In genomic region chr1:184762941-184763340, GRCm38 (mm10) we compare ENCODE assay signal across 31 mouse cellular contexts. TPM values are rescaled to one million over a fixed set of nuclear protein-coding genes. Genes with fewer than 3 reads are reported as not detected.
DNase-seq lines count a peak whose midpoint lies in the region; ATAC-seq and TF ChIP-seq lines count a peak whose summit lies in the region.
"Had no signal": no experiment of that assay in that cellular context is flagged by ENCODE, and none has a peak within 500 bp of the region (broad histone marks: within the 10 kb centered on the region; RNA-seq: fewer than 3 reads in every experiment).

No protein-coding gene starts in this region.

- no peak overlapping the region for H3K27ac ChIP-seq in limb, embryonic 14.5 days (replicated peaks; ENCODE audit: low read depth, low read length)
- no peak overlapping the region for H3K27ac ChIP-seq in limb, embryonic 10.5 days
- H3K27ac ChIP-seq: embryonic facial prominence, embryonic 12.5 days; embryonic facial prominence, embryonic 15.5 days; forebrain, embryonic 10.5 days; forebrain, embryonic 13.5 days; heart, embryonic 13.5 days; hindbrain, embryonic 14.5 days; hindbrain, postnatal 0 days had no signal

- peak; percentile 59 for DNase-seq in adrenal gland, postnatal 14 days
- no peak for DNase-seq in adrenal gland, postnatal 25 days
- peak; percentile 55 for DNase-seq in limb, embryonic 14.5 days (ENCODE audit: low spot score)
- DNase-seq in limb, embryonic 10.5 days (ENCODE audit: low spot score): no peak
- DNase-seq in gonadal fat pad, adult 2 months (ENCODE audit: low read depth): peak; percentile 91
- DNase-seq in lung, postnatal 4 days: no peak
- DNase-seq in ovary, postnatal 36 days (ENCODE audit: low spot score): no peak
- DNase-seq: adrenal gland, adult 2 months; B cell, adult 2 months; cerebellum, adult 18-20 months; cerebellum, adult 9-10 months; cerebellum, postnatal 25 days; gastrocnemius, postnatal 10 days; gastrocnemius, postnatal 36 days; heart, adult 18-20 months; heart, postnatal 14 days; heart, postnatal 4 days had no signal

- TF ChIP-seq POLR2A in limb, embryonic 14.5 days (IDR thresholded peaks at IDR 0.05; ENCODE audit: borderline replicate concordance, extremely low read depth, insufficient read depth, insufficient read length): no peak

- WGBS in limb, embryonic 14.5 days: 46% methylated on average over 5 of the region's 5 CpGs
- 82% methylated on average over 5 of the region's 5 CpGs for WGBS in limb, embryonic 10.5 days

- no peak overlapping the region for H3K4me3 ChIP-seq in limb, embryonic 14.5 days (replicated peaks; ENCODE audit: low read length)
- no peak overlapping the region for H3K4me3 ChIP-seq in limb, embryonic 10.5 days
- H3K4me3 ChIP-seq: embryonic facial prominence, embryonic 12.5 days; embryonic facial prominence, embryonic 15.5 days; forebrain, embryonic 10.5 days; forebrain, embryonic 13.5 days; heart, embryonic 13.5 days had no signal

- H3K9me3 ChIP-seq in limb, embryonic 14.5 days (ENCODE audit: control insufficient read depth, low read length): no peaks in the 10 kb centered on the region
- no peaks in the 10 kb centered on the region for H3K9me3 ChIP-seq in limb, embryonic 10.5 days (replicated peaks)
- H3K9me3 ChIP-seq: embryonic facial prominence, embryonic 12.5 days; embryonic facial prominence, embryonic 15.5 days; forebrain, embryonic 10.5 days; forebrain, embryonic 13.5 days; G1E; heart, embryonic 13.5 days had no signal

- H3K9ac ChIP-seq in limb, embryonic 14.5 days (ENCODE audit: low read depth, low read length, severe bottlenecking): no peak overlapping the region
- H3K9ac ChIP-seq: embryonic facial prominence, embryonic 12.5 days; embryonic facial prominence, embryonic 15.5 days; forebrain, embryonic 13.5 days; heart, embryonic 13.5 days; hindbrain, embryonic 14.5 days had no signal

- ATAC-seq in limb, embryonic 14.5 days (ENCODE audit: low FRiP score, low read depth): peak; percentile 37; the same call in 1 of the 2 replicates
- ATAC-seq: forebrain, embryonic 13.5 days; forebrain, embryonic 16.5 days; hindbrain, postnatal 0 days; inflammation-experienced regulatory T-cells, adult 6 months; intestine, embryonic 16.5 days; Patski had no signal

- H3K27me3 ChIP-seq in limb, embryonic 14.5 days (ENCODE audit: control insufficient read depth, insufficient read depth, low read length): no peaks in the 10 kb centered on the region
- H3K27me3 ChIP-seq in limb, embryonic 10.5 days (ENCODE audit: low read depth, poor library complexity, severe bottlenecking): no peaks in the 10 kb centered on the region
- H3K27me3 ChIP-seq: CH12.LX; embryonic facial prominence, embryonic 12.5 days; embryonic facial prominence, embryonic 15.5 days; forebrain, embryonic 13.5 days; heart, embryonic 13.5 days had no signal

- H3K4me1 ChIP-seq in limb, embryonic 14.5 days (ENCODE audit: control insufficient read depth, insufficient read depth, low read length): peaks cover 7% of the 10 kb centered on the region; the same call in 1 of the 2 replicates
- no peaks in the 10 kb centered on the region for H3K4me1 ChIP-seq in limb, embryonic 10.5 days
- H3K4me1 ChIP-seq: embryonic facial prominence, embryonic 12.5 days; embryonic facial prominence, embryonic 15.5 days; forebrain, embryonic 10.5 days; forebrain, embryonic 13.5 days; heart, embryonic 13.5 days had no signal

- H3K4me2 ChIP-seq in limb, embryonic 14.5 days (replicated peaks; ENCODE audit: low read depth, low read length, severe bottlenecking): no peak overlapping the region
- H3K4me2 ChIP-seq: embryonic facial prominence, embryonic 12.5 days; embryonic facial prominence, embryonic 15.5 days; forebrain, embryonic 13.5 days; heart, embryonic 13.5 days; hindbrain, embryonic 14.5 days had no signal

- H3K36me3 ChIP-seq in limb, embryonic 14.5 days (ENCODE audit: control insufficient read depth, insufficient read depth, low read length): no peaks in the 10 kb centered on the region
- H3K36me3 ChIP-seq in limb, embryonic 10.5 days: no peaks in the 10 kb centered on the region
- H3K36me3 ChIP-seq: embryonic facial prominence, embryonic 12.5 days; embryonic facial prominence, embryonic 15.5 days; forebrain, embryonic 10.5 days; G1E; heart, embryonic 13.5 days had no signal

RNA-seq across cellular contexts. Expression of gene Hlx, which starts 30.5 kb away (rescaled TPM):
- 35.5 and 39.5 TPM in 2 replicates for total RNA-seq in adrenal gland, postnatal 14 days (2021)
- total RNA-seq in adrenal gland, postnatal 25 days (2021): 10.6 and 12.8 TPM in 2 replicates
- 16.2 and 24.4 TPM in 2 replicates for polyA plus RNA-seq in limb, embryonic 14.5 days (2012; rRNA removed)
- polyA plus RNA-seq in limb, embryonic 14.5 days (2014; fragmentation: Nextera tagmentation; extraction: Ambion mirVana): 21.8 and 23.7 TPM in 2 replicates
- 7.2 and 9.5 TPM in 2 replicates for polyA plus RNA-seq in limb, embryonic 10.5 days (2016; fragmentation: Nextera tagmentation; extraction: Ambion mirVana)
- polyA plus RNA-seq in gonadal fat pad, adult 2 months (2012; rRNA removed): 9.1 and 9.2 TPM in 2 replicates
- polyA plus RNA-seq: inflammation-experienced regulatory T-cells, adult 6 months had no signal

RNA-seq across cellular contexts. Expression of gene Marc1, which starts 48.2 kb away (rescaled TPM):
- total RNA-seq in adrenal gland, postnatal 14 days (2021): 1.5 and 30.7 TPM in 2 replicates
- 1.4 and 4.4 TPM in 2 replicates for total RNA-seq in adrenal gland, postnatal 25 days (2021)
- polyA plus RNA-seq in limb, embryonic 14.5 days (2012; rRNA removed): 0.13 and 0.15 TPM in 2 replicates
- polyA plus RNA-seq in limb, embryonic 14.5 days (2014; fragmentation: Nextera tagmentation; extraction: Ambion mirVana): 0.11 TPM in 1 of 2 replicates, not detected in the other
- 0.15 and 0.24 TPM in 2 replicates for polyA plus RNA-seq in limb, embryonic 10.5 days (2016; fragmentation: Nextera tagmentation; extraction: Ambion mirVana)
- polyA plus RNA-seq in gonadal fat pad, adult 2 months (2012; rRNA removed): 7.9 and 38.4 TPM in 2 replicates
- total RNA-seq: CH12.LX; common myeloid progenitor, adult 5-6 weeks; G1E; heart, postnatal 14 days had no signal
- polyA plus RNA-seq: embryonic facial prominence, embryonic 12.5 days; forebrain, embryonic 10.5 days; forebrain, embryonic 16.5 days; G1E; heart, embryonic 13.5 days; inflammation-experienced regulatory T-cells, adult 6 months; Patski had no signal

Comparison
In these comparisons a context has a peak if more than half of its experiments do, and no peak if none do; other contexts are left out.
1. DNase-seq: peak in adrenal gland, postnatal 14 days (single experiment), limb, embryonic 14.5 days (single experiment) and gonadal fat pad, adult 2 months (single experiment); none in adrenal gland, postnatal 25 days (single experiment), limb, embryonic 10.5 days (single experiment), lung, postnatal 4 days (0 of 2) and ovary, postnatal 36 days (single experiment).